Mouse (Mus musculus) thymus, postnatal 25 days (tissue): ENCODE measurements around the gene Sprr1b.
"Not testable (repeated sequence)": the region's sequence is repeated elsewhere in the genome, so short reads cannot be mapped to it uniquely, and the experiment has no call there.

Experiments used
- DNase-seq: peaks from one replicate; pipeline ENCODE4 v3.0.0; 2022

Sprr1b gene

DNA sequence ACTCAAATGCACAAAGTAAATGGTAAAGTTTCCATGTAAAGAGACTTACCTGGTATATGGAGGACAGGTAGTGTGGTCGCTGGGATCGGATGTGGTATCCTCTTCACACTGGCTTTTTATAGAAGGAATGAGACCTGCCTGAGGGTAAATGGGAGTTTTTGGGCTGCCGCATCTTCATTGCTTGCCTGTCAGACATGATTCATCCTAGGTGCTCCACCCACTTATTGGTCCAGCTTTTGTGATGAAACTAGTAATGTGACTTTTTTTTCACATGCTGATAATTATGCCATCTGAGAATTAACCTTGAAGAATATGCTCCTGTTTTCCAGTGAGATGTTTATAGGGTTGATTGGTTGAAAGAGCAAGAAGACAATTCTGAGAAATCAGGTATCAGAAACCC, at the start of gene Sprr1b:
TSS of gene Sprr1b (minus strand) at position 101 of the 400 bp plus-strand sequence.
- DNase-seq = no peak

DNA sequence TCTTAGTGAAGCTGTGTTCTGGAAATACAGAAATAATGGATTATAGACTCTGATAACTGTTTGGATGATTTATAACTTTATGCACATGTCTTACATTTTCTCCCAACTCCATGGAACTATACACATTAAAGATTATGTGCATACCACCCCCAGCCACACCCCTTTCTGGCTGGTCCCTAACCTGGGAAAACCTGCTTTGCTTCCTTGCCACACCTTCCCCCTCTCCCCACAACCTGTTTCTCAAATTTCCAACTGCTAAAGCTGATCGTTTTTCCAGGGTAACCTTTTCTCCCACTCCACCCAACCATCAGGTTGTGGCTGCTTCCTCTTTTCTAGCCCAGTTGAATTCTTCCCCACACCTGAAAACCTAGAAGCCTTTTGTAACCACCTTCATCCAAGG, 47.7 kb upstream of the Sprr1b start:
- DNase-seq = no peak

DNA sequence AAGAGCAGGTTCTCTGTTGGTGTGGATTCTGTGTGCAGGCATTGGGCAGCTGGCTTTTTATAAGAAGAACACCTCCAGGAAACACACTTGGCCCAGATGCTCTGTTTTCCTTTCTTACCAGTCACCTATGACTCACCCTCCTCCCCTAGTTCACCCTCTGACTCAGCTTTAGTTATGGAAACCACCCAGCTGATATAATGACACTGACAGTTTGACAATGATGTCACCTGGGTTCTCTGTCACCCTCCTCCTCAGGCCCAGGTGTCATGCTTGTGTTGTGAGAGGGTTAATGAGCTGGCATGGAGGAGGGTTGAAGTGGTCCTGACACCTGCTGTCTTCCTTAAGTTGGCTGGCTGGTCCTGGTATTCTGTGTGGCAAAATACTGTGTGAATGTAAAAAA, 47.3 kb upstream of the Sprr1b start, which contains the start of gene Sprr1a:
TSS of gene Sprr1a (minus strand) at position 33 of the 400 bp plus-strand sequence.
- no peak for DNase-seq

DNA sequence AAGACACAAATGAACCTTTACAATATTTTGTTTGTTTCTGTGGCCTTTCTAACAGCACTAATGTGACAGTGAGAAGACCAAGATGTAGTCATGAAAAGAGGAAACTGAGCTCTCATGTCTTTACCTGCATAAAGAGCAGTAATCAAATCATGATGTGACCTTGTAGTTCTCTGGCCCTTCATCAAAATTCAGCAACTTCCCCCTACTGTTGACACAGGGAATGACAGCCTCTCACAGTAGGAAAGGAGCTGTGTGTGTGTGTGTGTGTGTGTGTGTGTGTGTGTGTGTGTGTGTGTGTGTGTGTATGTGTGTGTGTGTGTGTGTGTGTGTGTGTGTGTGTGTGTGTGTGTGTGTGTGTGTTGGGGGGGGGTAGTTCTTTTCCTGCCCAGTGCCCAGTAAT, 42.7 kb upstream of the Sprr1b start:
- not testable (repeated sequence) for DNase-seq

DNA sequence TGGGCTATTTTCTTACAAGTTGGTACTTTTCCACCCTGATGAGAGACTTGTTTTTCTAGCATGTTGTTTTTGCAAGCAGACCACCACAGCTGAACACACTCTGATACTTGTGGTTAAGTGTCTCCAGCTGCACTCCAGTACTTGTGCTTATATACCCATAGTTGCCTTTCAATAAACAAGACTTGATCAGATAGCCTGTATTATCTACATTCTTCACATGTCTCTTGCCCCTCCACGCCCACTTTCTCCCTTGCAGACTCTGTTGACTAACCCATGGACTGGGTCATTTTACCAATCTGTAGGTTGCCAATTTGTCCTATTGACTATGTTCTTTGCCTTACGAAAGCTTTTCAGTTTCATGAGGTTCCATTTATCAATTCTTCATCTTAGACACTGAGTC, 31.5 kb upstream of the Sprr1b start:
- DNase-seq = no peak

DNA sequence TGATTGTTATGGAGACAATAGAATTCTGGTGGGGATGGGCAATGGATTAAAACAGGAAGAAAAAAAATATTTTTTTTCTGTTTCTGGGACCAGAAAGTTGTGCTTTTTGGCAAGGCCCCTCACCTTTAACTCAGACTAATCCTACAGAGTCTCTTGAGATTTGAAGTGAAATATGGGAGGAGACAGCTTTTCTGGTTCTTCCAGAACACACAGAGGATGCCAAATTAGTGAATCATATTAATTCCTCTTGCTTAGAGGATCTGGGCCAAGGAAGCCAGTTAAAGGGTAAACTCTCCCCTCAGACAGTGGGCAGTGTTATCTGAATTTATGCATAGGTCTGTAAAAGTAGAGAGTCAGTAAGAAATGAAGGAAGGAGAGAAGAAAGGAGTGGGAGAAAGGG, 28.8 kb upstream of the Sprr1b start:
- no peak for DNase-seq

DNA sequence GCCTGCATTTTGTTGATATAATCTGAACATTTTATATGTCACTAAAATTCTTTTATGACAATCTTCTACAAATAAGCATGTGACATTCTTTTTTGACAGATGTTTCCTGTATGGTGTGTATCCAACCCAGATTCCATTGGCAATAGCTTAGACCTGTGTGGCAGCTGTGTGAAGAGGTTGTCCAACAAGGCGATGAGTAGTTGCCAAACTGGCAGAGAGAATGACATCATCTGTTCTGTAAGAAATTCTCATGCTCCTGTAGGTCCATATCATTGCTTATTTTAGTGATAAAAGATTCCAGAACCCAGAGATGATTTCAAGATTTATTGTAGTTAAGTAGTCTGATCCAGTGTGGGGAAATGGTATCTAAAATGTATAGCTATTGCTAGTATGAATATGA, 28.0 kb upstream of the Sprr1b start:
- no peak for DNase-seq

DNA sequence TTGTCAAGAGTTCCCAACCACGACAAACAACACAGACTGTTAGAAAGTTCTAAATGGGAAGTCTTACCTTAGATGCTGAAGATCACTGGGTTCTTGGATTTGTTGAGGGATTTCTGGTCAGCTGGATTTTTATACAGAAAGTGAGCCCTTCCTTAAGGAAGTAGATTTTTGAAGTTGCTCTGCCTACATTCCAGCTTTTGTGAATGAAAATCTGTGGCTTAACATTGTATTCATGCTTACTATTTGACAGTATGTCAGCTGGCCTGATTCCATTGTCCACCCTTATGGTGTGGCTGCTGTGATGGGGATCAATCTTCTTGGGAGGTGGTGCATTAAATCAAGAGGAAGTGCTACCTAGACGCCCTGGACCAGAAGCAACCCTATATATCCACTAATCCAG, 20.0 kb upstream of the Sprr1b start, which contains the start of gene Sprr3:
TSS of gene Sprr3 (minus strand) at position 101 of the 400 bp plus-strand sequence.
- DNase-seq = no peak

DNA sequence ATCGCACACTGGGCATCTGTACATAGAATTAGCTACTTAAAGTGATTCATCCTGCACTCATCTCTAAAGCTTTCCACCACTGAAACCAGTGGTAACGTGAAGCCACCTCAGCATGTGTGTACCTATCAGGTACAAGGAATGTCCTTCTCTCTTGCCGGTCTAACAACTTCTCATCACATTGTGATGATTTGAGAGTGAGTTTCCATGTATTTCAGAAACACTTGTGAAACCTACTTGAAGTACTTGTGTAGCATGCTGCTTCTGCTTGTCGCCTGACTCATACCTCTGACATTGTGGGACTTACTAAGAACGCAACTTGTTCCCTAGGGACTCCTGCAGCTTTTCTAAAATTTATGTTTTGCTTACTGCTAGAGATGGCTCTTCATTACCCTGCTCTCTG, 16.6 kb upstream of the Sprr1b start:
- no peak for DNase-seq

DNA sequence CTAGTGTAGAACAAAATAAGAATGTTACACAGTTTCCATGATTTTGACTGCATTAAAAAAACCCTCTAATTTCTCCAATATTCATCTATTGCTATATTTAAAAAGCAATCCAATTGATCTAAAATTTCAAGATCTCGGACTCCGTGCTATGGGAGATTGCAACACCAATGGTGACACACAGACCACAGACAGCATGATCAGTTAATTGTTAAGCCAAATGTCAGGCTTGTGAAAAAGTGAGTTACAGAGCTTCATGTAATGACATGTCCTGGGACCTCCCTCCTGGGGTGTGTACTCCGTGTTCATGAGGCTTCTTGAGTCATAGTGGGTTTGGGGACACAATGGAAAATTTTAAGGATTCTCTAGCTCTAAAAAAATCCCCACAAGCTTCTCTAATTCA, 1.6 kb upstream of the Sprr1b start:
- DNase-seq = no peak

DNA sequence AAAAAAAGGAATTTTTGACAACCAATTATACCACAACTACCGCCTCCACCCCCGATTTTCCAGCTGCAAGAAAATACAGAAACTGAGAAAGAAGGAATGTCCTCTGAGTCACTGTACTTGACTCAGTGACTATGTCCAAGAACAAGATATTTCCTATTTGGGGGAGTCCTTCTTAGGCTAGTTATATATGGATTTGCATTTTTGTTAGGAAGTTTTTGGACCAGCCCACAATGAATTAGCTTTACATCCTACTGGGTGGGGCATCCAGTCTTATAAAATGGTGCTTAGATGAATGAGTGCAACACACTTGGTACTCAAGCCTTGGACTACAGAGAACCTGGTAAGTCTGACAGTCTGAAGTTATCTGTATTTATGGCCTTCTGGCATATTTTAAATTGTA, 6.3 kb downstream of the Sprr1b start, which contains the start of gene Sprr2k:
TSS of gene Sprr2k (plus strand) at position 301 of the 400 bp plus-strand sequence.
- no peak for DNase-seq

DNA sequence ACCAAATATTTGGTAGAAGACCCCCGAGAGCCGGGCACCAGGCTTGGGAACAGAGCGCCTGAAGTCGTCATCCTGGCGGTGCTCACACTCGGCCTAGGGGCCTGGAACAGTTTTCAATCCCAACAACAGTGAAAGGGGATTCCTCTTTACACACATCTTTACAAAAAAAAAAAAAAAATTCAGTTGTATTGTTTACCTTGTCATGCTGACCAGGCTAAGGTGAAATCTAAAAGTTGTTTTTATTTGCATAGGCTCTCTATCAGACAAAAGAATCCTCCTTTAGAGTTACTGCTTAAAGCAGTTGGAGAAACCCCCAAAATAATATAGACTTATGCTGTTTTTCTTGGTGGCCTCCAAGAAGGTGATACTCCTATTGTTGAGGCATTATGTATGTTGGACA, 9.3 kb downstream of the Sprr1b start, which contains the start of gene Gm9774:
TSS of gene Gm9774 (minus strand) at position 101 of the 400 bp plus-strand sequence.
- no peak for DNase-seq

DNA sequence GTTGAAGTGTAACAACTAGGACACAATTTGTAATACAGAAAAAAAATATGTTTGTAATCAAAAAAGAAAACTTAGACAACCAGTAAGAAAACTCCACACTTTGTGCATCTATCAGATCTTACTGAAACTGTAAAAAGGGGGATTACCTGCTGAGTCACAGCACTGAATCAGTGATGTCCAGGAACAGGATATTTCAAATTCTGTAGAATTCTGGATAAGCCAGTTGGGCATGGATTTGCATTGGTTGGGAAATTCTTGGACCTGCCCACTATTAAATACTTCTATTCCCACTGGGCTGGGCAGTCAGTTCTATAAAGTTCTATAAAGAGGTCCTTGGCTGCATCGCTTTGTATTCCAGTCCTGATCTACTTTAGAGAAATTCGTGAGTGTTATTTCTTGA, 20.8 kb downstream of the Sprr1b start, which contains the start of gene Sprr2j-ps:
TSS of gene Sprr2j-ps (plus strand) at position 301 of the 400 bp plus-strand sequence.
- DNase-seq = no peak

DNA sequence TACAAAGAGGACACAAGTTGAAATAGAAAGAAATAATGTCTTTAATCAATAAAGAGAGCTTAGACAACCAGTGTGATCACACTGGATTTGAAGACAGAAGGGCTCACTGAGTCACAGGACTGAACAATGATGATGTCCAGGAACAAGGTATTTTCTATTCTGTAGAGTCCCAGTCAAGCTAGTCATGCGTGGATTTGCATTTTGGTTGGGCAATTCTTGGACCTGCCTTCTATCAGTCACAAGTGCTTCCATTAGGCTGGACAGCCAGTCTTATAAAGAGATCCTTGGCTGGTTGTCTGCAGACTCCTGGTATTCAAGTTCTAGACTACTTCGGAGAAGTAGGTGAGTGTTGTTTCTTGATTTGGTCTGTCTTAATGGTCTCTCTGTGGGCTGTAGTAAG, 30.9 kb downstream of the Sprr1b start, which contains the start of gene Sprr2i:
TSS of gene Sprr2i (plus strand) at position 301 of the 400 bp plus-strand sequence.
- no peak for DNase-seq

DNA sequence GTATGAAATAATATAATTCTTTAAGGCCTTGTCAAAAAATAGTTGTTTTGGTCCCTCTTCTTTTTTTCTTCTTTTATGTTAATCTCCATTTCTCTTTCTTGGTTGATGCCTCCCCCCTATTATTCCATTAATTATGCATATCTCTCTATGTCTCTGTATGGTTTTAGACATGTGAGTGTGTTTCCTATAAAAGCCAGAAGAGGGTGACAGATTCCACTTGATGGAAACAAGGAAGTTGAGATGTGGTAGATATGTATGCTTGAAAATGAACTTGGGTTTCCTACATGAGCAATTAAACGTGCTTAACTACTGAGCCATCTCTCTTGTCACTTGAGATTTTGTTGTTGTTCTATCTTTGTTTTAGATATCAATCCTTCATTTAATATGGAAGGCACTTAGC, 44.3 kb downstream of the Sprr1b start:
- DNase-seq = no peak
